Comparison of ENCODE assay signal across 8 mouse cellular contexts in the genomic region with DNA sequence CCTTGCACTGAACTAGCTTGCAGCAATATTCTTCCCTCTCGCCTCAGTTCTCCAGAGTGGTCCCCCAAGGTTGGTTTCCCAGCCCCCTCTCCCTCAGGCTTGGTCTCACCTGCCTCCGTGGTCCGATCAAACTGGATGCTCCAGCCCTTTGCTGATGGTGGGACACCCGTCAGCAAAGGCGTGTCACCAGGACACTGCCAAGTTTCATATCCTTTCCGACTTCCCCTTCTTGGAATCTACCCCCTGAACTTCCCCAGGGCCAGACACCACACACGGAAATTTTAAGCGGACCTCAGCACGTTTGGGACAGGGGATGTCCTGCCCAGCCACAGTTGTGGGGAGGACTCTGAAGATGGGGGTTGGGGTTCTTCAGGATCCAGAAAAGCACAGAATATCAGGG. TPM values are rescaled to one million over a fixed set of nuclear protein-coding genes. Genes with fewer than 3 reads are reported as not detected.
DNase-seq lines count a peak whose midpoint lies in the region; ATAC-seq and TF ChIP-seq lines count a peak whose summit lies in the region.

C1qa (minus strand) TSS at position 167 of the 400 bp plus-strand sequence.

- 78% methylated on average over 9 of the region's 9 CpGs for WGBS in forebrain, embryonic 12.5 days
- WGBS in forebrain, embryonic 10.5 days = 83% methylated on average over 9 of the region's 9 CpGs
- 76% methylated on average over 9 of the region's 9 CpGs for WGBS in thymus, adult 2 months
- WGBS in hindbrain, embryonic 15.5 days = 80% methylated on average over 9 of the region's 9 CpGs
- 47% methylated on average over 9 of the region's 9 CpGs for WGBS in liver, embryonic 15.5 days (ENCODE audit: insufficient replicate concordance)

- no peak for DNase-seq in forebrain, embryonic 10.5 days (ENCODE audit: extremely low spot score, low spot score)
- DNase-seq in thymus, adult 2 months = no peak
- DNase-seq in thymus, adult 18-20 months = no peak
- DNase-seq in T-cell, adult 2 months (ENCODE audit: low spot score) = no peak

- H3K9me3 ChIP-seq in forebrain, embryonic 12.5 days = no peaks in the 10 kb centered on the region
- H3K9me3 ChIP-seq in forebrain, embryonic 10.5 days = no peaks in the 10 kb centered on the region
- H3K9me3 ChIP-seq in hindbrain, embryonic 15.5 days = no peaks in the 10 kb centered on the region
- no peaks in the 10 kb centered on the region for H3K9me3 ChIP-seq in liver, embryonic 15.5 days (replicated peaks)

- H3K36me3 ChIP-seq in forebrain, embryonic 12.5 days (replicated peaks) = no peaks in the 10 kb centered on the region
- no peaks in the 10 kb centered on the region for H3K36me3 ChIP-seq in forebrain, embryonic 10.5 days (replicated peaks)
- H3K36me3 ChIP-seq in thymus, adult 2 months (ENCODE audit: control insufficient read depth, insufficient read depth, low read length) = no peaks in the 10 kb centered on the region
- no peaks in the 10 kb centered on the region for H3K36me3 ChIP-seq in hindbrain, embryonic 15.5 days
- no peaks in the 10 kb centered on the region for H3K36me3 ChIP-seq in liver, embryonic 15.5 days (replicated peaks)

- no peak for TF ChIP-seq POLR2A in thymus, adult 2 months (IDR thresholded peaks at IDR 0.05; ENCODE audit: control insufficient read depth, extremely low read depth, insufficient read depth, low read length, poor library complexity)

- H3K4me2 ChIP-seq in forebrain, embryonic 12.5 days = no peak within 1 kb of the TSS
- no peak within 1 kb of the TSS for H3K4me2 ChIP-seq in hindbrain, embryonic 15.5 days
- H3K4me2 ChIP-seq in liver, embryonic 15.5 days = no peak within 1 kb of the TSS

- peaks cover 12% of the 10 kb centered on the region for H3K4me1 ChIP-seq in forebrain, embryonic 12.5 days
- peaks cover 26% of the 10 kb centered on the region for H3K4me1 ChIP-seq in forebrain, embryonic 10.5 days
- no peaks in the 10 kb centered on the region for H3K4me1 ChIP-seq in thymus, adult 2 months (replicated peaks; ENCODE audit: control insufficient read depth, insufficient read depth, low read length)
- H3K4me1 ChIP-seq in hindbrain, embryonic 15.5 days (replicated peaks) = peaks cover 13% of the 10 kb centered on the region
- H3K4me1 ChIP-seq in liver, embryonic 15.5 days (replicated peaks) = no peaks in the 10 kb centered on the region

- peaks cover 55% of the 10 kb centered on the region for H3K27me3 ChIP-seq in forebrain, embryonic 12.5 days
- peaks cover 61% of the 10 kb centered on the region for H3K27me3 ChIP-seq in forebrain, embryonic 10.5 days (ENCODE audit: poor library complexity, severe bottlenecking)
- H3K27me3 ChIP-seq in thymus, adult 2 months (ENCODE audit: control insufficient read depth, insufficient read depth, low read length) = no peaks in the 10 kb centered on the region
- peaks cover 27% of the 10 kb centered on the region for H3K27me3 ChIP-seq in hindbrain, embryonic 15.5 days
- H3K27me3 ChIP-seq in liver, embryonic 15.5 days = peaks cover 50% of the 10 kb centered on the region

- no peak for TF ChIP-seq CTCF in thymus, adult 2 months (IDR thresholded peaks at IDR 0.05; ENCODE audit: borderline replicate concordance, control insufficient read depth, extremely low read depth, insufficient read depth, low read length, poor library complexity)

- H3K9ac ChIP-seq in forebrain, embryonic 12.5 days = no peak within 1 kb of the TSS
- no peak within 1 kb of the TSS for H3K9ac ChIP-seq in hindbrain, embryonic 15.5 days
- H3K9ac ChIP-seq in liver, embryonic 15.5 days = no peak within 1 kb of the TSS

- no peak within 1 kb of the TSS for H3K4me3 ChIP-seq in forebrain, embryonic 12.5 days (replicated peaks)
- no peak within 1 kb of the TSS for H3K4me3 ChIP-seq in forebrain, embryonic 10.5 days
- H3K4me3 ChIP-seq in thymus, adult 2 months (ENCODE audit: control insufficient read depth, insufficient read depth, low read length) = no peak within 1 kb of the TSS
- no peak within 1 kb of the TSS for H3K4me3 ChIP-seq in hindbrain, embryonic 15.5 days
- no peak within 1 kb of the TSS for H3K4me3 ChIP-seq in liver, embryonic 15.5 days (replicated peaks)

- H3K27ac ChIP-seq in forebrain, embryonic 12.5 days = no peak within 1 kb of the TSS
- no peak within 1 kb of the TSS for H3K27ac ChIP-seq in forebrain, embryonic 10.5 days
- no peak within 1 kb of the TSS for H3K27ac ChIP-seq in thymus, adult 2 months (ENCODE audit: control insufficient read depth, insufficient read depth, low read length)
- no peak within 1 kb of the TSS for H3K27ac ChIP-seq in hindbrain, embryonic 15.5 days (replicated peaks)
- H3K27ac ChIP-seq in liver, embryonic 15.5 days (replicated peaks) = no peak within 1 kb of the TSS

- ATAC-seq in forebrain, embryonic 12.5 days (ENCODE audit: low FRiP score) = no peak
- no peak for ATAC-seq in hindbrain, embryonic 15.5 days (ENCODE audit: low FRiP score, low read depth)
- ATAC-seq in liver, embryonic 15.5 days (ENCODE audit: insufficient read depth) = no peak; the same call in 1 of the 2 replicates
- no peak for ATAC-seq in megakaryocyte-erythroid progenitor cell, adult 5-6 weeks (replicated peaks; ENCODE audit: low FRiP score, low TSS enrichment, poor library complexity, severe bottlenecking)

RNA-seq across cellular contexts. Expression of gene C1qa, which starts in this region (rescaled TPM):
- 10.0 and 12.0 TPM in 2 replicates for polyA plus RNA-seq in forebrain, embryonic 12.5 days (2016; fragmentation: Nextera tagmentation; extraction: Ambion mirVana)
- 4.5 TPM in 2 replicates for polyA plus RNA-seq in forebrain, embryonic 10.5 days (2016; fragmentation: Nextera tagmentation; extraction: Ambion mirVana)
- 187 and 258 TPM in 2 replicates for polyA plus RNA-seq in thymus, adult 2 months (2012; rRNA removed)
- polyA plus RNA-seq in hindbrain, embryonic 15.5 days (2015; fragmentation: Nextera tagmentation; extraction: Ambion mirVana) = 30.8 and 36.4 TPM in 2 replicates
- polyA plus RNA-seq in liver, embryonic 15.5 days (2015; fragmentation: Nextera tagmentation; extraction: Ambion mirVana) = 57.8 and 69.3 TPM in 2 replicates
- 1.5 TPM in 1 of 2 replicates, not detected in the other for total RNA-seq in megakaryocyte-erythroid progenitor cell, adult 5-6 weeks (2014; fragmentation: Nextera tagmentation)
- not detected in 2 replicates for total RNA-seq in megakaryocyte-erythroid progenitor cell, adult 5-6 weeks (2017)
